Mouse (Mus musculus): ENCODE measurements around the gene Ttc30b. TPM values are rescaled to one million over a fixed set of nuclear protein-coding genes. Genes with fewer than 3 reads are reported as not detected.

Gene Ttc30b
- polyA plus RNA-seq, 1 experiment from 2014 or later, result 14.1 TPM

DNA sequence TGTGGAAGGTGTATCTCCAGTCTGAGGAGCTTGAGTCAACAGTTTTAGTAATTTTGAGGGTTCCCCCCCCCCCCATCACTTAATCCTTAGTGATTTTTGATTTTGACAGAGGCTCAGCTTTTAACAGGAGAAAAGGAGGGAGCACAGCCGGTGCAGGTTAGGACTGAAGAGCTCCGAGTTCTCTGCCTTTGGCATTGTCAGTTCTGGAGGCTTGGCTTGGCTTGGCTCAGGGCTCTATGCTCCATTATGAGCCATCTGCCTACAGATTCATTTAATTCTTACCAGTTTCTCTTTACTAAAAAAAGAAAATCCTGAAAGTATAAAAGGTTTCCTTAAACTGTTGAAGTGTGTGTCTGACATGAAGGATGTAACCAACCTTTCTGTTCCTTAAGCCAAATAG lies 9.2 kb downstream of the Ttc30b start:
- no peak overlapping the region for H3K27ac ChIP-seq
- 98% methylated on average over 2 of the region's 2 CpGs for WGBS
- peaks cover 5% of the 10 kb centered on the region; the same call in 1 of the 2 replicates for H3K36me3 ChIP-seq (ENCODE audit: insufficient read depth, low read length)
- H3K4me3 ChIP-seq (replicated peaks; ENCODE audit: low read depth, low read length), result no peak overlapping the region
- no peak for DNase-seq (ENCODE audit: low spot score)
- H3K9me3 ChIP-seq (replicated peaks; ENCODE audit: low read length), result no peaks in the 10 kb centered on the region
- H3K4me2 ChIP-seq (ENCODE audit: low read length), result no peak overlapping the region
- H3K27me3 ChIP-seq (ENCODE audit: insufficient read depth, low read length), result no peaks in the 10 kb centered on the region
- H3K4me1 ChIP-seq (replicated peaks; ENCODE audit: insufficient read depth, low read length), result no peaks in the 10 kb centered on the region
- H3K9ac ChIP-seq (ENCODE audit: low read depth, low read length), result no peak overlapping the region
- ATAC-seq (replicated peaks; ENCODE audit: low FRiP score, low read depth), result no peak
- TF ChIP-seq CTCF (IDR thresholded peaks at IDR 0.05; ENCODE audit: low read depth), result no peak

- WGBS, result 93% methylated on average over 3 of the region's 3 CpGs
- no peak overlapping the region for H3K9ac ChIP-seq (ENCODE audit: low read depth, low read length)
- no peak overlapping the region for H3K27ac ChIP-seq
- no peak overlapping the region for H3K4me2 ChIP-seq (ENCODE audit: low read length)
- H3K4me3 ChIP-seq (replicated peaks; ENCODE audit: low read depth, low read length), result no peak overlapping the region
- ATAC-seq (replicated peaks; ENCODE audit: low FRiP score, low read depth), result no peak
- no peaks in the 10 kb centered on the region for H3K27me3 ChIP-seq (ENCODE audit: insufficient read depth, low read length)
- H3K9me3 ChIP-seq (replicated peaks; ENCODE audit: low read length), result no peaks in the 10 kb centered on the region
- H3K36me3 ChIP-seq (ENCODE audit: insufficient read depth, low read length), result peaks cover 5% of the 10 kb centered on the region; the same call in 1 of the 2 replicates
- no peaks in the 10 kb centered on the region for H3K4me1 ChIP-seq (replicated peaks; ENCODE audit: insufficient read depth, low read length)
- no peak for TF ChIP-seq CTCF (IDR thresholded peaks at IDR 0.05; ENCODE audit: low read depth)
- DNase-seq (ENCODE audit: low spot score), result no peak
Observed at GRCm38 (mm10) chr2:75928011-75928410, 10.4 kb downstream of the Ttc30b start.

GRCm38 (mm10) chr2:75926061-75926460 lies 12.3 kb downstream of the Ttc30b start:
- no peak for ATAC-seq (replicated peaks; ENCODE audit: low FRiP score, low read depth)
- H3K4me3 ChIP-seq (replicated peaks; ENCODE audit: low read depth, low read length), result no peak overlapping the region
- 83% methylated on average over 5 of the region's 5 CpGs for WGBS

GRCm38 (mm10) chr2:75923807-75924340 lies 14.5 kb downstream of the Ttc30b start:
- Histone ChIP-seq H3K4me3 (replicated peaks; ENCODE audit: low read depth, low read length) (no peak overlapping the region), H3K36me3 (ENCODE audit: insufficient read depth, low read length) (peaks cover 8% of the 10 kb centered on the region; the same call in 1 of the 2 replicates), H3K9me3 (replicated peaks; ENCODE audit: low read length) (no peaks in the 10 kb centered on the region), H3K4me1 (replicated peaks; ENCODE audit: insufficient read depth, low read length) (no peaks in the 10 kb centered on the region), H3K27ac (no peak overlapping the region), H3K9ac (ENCODE audit: low read depth, low read length) (no peak overlapping the region), H3K4me2 (ENCODE audit: low read length) (no peak overlapping the region), H3K27me3 (ENCODE audit: insufficient read depth, low read length) (no peaks in the 10 kb centered on the region)
- DNase-seq (ENCODE audit: low spot score), result no peak
- 71% methylated on average over 4 of the region's 4 CpGs for WGBS
- no peak for TF ChIP-seq CTCF (IDR thresholded peaks at IDR 0.05; ENCODE audit: low read depth)
- ATAC-seq (replicated peaks; ENCODE audit: low FRiP score, low read depth), result no peak

More at GRCm38 (mm10) chr2:75926061-75926460, 12.3 kb downstream of the Ttc30b start:
- Histone ChIP-seq H3K27me3 (ENCODE audit: insufficient read depth, low read length) (no peaks in the 10 kb centered on the region), H3K27ac (no peak overlapping the region), H3K9ac (ENCODE audit: low read depth, low read length) (no peak overlapping the region), H3K4me2 (ENCODE audit: low read length) (no peak overlapping the region), H3K36me3 (ENCODE audit: insufficient read depth, low read length) (peaks cover 8% of the 10 kb centered on the region; the same call in 1 of the 2 replicates), H3K4me1 (replicated peaks; ENCODE audit: insufficient read depth, low read length) (no peaks in the 10 kb centered on the region), H3K9me3 (replicated peaks; ENCODE audit: low read length) (no peaks in the 10 kb centered on the region)
- no peak for DNase-seq (ENCODE audit: low spot score)
- no peak for TF ChIP-seq CTCF (IDR thresholded peaks at IDR 0.05; ENCODE audit: low read depth)

DNA sequence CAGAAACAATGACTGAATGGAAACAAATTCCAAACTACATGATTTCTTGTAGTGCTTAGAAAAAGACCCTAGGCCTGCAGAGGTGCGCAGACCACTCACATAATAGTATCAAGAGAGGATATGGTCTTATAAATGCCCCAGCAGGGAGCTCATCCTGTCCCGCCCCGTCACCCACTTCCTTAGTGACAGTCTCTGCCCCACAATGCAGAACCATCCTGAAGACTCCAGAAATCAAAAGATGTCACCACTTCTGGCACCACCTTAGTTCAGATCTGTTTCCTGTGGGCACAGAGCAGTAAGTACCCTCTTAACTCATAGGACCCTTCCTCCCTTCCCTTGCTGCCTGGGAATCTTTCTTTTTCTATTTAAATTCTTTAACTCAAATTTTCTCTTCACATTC lies 23.3 kb downstream of the Ttc30b start:
- H3K36me3 ChIP-seq (ENCODE audit: insufficient read depth, low read length), result peaks cover 21% of the 10 kb centered on the region; the same call in 1 of the 2 replicates
- H3K9ac ChIP-seq (ENCODE audit: low read depth, low read length), result no peak overlapping the region
- no peaks in the 10 kb centered on the region for H3K4me1 ChIP-seq (replicated peaks; ENCODE audit: insufficient read depth, low read length)
- ATAC-seq (replicated peaks; ENCODE audit: low FRiP score, low read depth) (no peak), DNase-seq (ENCODE audit: low spot score) (no peak)
- no peak overlapping the region for H3K4me3 ChIP-seq (replicated peaks; ENCODE audit: low read depth, low read length)
- H3K27me3 ChIP-seq (ENCODE audit: insufficient read depth, low read length), result no peaks in the 10 kb centered on the region
- H3K4me2 ChIP-seq (ENCODE audit: low read length), result no peak overlapping the region
- no peak overlapping the region for H3K27ac ChIP-seq
- WGBS, result 86% methylated on average over 3 of the region's 3 CpGs
- TF ChIP-seq CTCF (IDR thresholded peaks at IDR 0.05; ENCODE audit: low read depth), result no peak
- H3K9me3 ChIP-seq (replicated peaks; ENCODE audit: low read length), result no peaks in the 10 kb centered on the region

DNA sequence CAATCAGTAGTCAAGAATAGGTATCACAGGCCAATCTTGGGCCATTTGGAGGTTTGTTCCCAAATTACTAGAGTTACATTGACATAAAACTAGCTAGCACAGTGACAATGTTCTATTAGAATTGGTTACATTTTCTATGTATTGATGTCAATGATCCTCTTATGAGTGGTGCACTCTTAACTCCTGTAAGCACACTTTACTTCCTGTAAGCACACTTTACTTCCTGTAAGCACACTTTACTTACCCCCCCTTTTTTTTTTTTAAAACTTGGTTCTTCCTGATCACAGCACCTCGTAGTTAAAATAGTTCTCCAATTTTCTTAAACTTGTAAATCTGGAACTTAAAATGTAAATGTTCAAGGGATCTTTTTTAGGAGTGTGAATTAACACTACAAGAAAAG lies 31.2 kb downstream of the Ttc30b start:
- H3K4me1 ChIP-seq (replicated peaks; ENCODE audit: insufficient read depth, low read length), result no peaks in the 10 kb centered on the region
- H3K27ac ChIP-seq, result no peak overlapping the region
- H3K36me3 ChIP-seq (ENCODE audit: insufficient read depth, low read length), result peaks cover 13% of the 10 kb centered on the region
- ATAC-seq (replicated peaks; ENCODE audit: low FRiP score, low read depth) (no peak), DNase-seq (ENCODE audit: low spot score) (no peak)
- H3K9me3 ChIP-seq (replicated peaks; ENCODE audit: low read length), result no peaks in the 10 kb centered on the region
- no peak overlapping the region for H3K9ac ChIP-seq (ENCODE audit: low read depth, low read length)
- 75% methylated on average over 1 of the region's 1 CpGs for WGBS
- TF ChIP-seq CTCF (IDR thresholded peaks at IDR 0.05; ENCODE audit: low read depth), result no peak
- H3K4me3 ChIP-seq (replicated peaks; ENCODE audit: low read depth, low read length), result no peak overlapping the region
- no peak overlapping the region for H3K4me2 ChIP-seq (ENCODE audit: low read length)
- no peaks in the 10 kb centered on the region for H3K27me3 ChIP-seq (ENCODE audit: insufficient read depth, low read length)

DNA sequence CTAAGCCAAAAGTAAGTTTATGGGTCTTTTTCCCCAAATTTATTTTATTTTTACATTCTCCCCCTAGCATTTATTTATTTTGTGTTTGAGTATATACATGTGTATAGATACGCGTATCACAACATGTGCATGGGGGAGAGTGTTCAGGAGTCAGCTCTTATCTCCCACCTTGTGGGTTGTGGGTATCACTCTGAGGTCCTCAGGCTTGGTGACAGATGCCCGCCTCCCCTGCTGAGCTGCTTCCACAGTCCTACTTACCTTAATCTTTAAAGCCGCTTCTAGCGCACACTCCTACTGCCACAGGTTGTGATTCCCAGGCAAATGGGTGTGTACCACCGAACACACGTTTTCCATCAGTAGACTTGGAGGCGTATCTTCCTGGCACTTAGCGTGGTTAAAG lies 36.5 kb downstream of the Ttc30b start:
- no peak overlapping the region for H3K4me3 ChIP-seq (replicated peaks; ENCODE audit: low read depth, low read length)
- DNase-seq (ENCODE audit: low spot score) (no peak), ATAC-seq (replicated peaks; ENCODE audit: low FRiP score, low read depth) (no peak)
- 0 out of 2 replicates have a peak, but pooled peaks cover 5% of the 10 kb centered on the region for H3K36me3 ChIP-seq (ENCODE audit: insufficient read depth, low read length)
- no peak overlapping the region for H3K9ac ChIP-seq (ENCODE audit: low read depth, low read length)
- H3K27me3 ChIP-seq (ENCODE audit: insufficient read depth, low read length), result no peaks in the 10 kb centered on the region
- no peaks in the 10 kb centered on the region for H3K4me1 ChIP-seq (replicated peaks; ENCODE audit: insufficient read depth, low read length)
- H3K27ac ChIP-seq, result no peak overlapping the region
- WGBS, result 92% methylated on average over 9 of the region's 9 CpGs
- no peak for TF ChIP-seq CTCF (IDR thresholded peaks at IDR 0.05; ENCODE audit: low read depth)
- no peaks in the 10 kb centered on the region for H3K9me3 ChIP-seq (replicated peaks; ENCODE audit: low read length)
- no peak overlapping the region for H3K4me2 ChIP-seq (ENCODE audit: low read length)
